Mouse (Mus musculus) MEL (cell line): ENCODE measurements around the gene Opa3. TPM values are rescaled to one million over a fixed set of nuclear protein-coding genes. Genes with fewer than 3 reads are reported as not detected.

ENCODE experiments used
- DNase-seq: peaks from one replicate; pipeline ENCODE4 v3.0.0; 2011; ENCODE audit warnings: low read depth, low spot score
- H3K27ac ChIP-seq: 2 replicates; pipeline ENCODE4 v1.5.1; 2012; ENCODE audit warnings: low read depth, mild to moderate bottlenecking, control low read depth, low read length, moderate library complexity; ENCODE audit not compliant: control insufficient read depth
- H3K27me3 ChIP-seq, 2 experiments: fragments of 150-350 bp in 1 of 2; sonication (generic) in 1 of 2; 2 replicates each; pipeline ENCODE4 v1.6.1; 2012; ENCODE audit warnings: low read length in 2 of 2, mild to moderate bottlenecking in 2 of 2, improper control_type of control experiment in 1 of 2, moderate library complexity in 1 of 2; ENCODE audit not compliant: insufficient read depth in 2 of 2, control insufficient read depth in 1 of 2
- H3K36me3 ChIP-seq, 2 experiments: 2 replicates each; pipeline ENCODE4 v1.6.1; 2012 to 2014; ENCODE audit warnings: low read length in 2 of 2, improper control_type of control experiment in 1 of 2, inconsistent platforms in 1 of 2, mild to moderate bottlenecking in 1 of 2; ENCODE audit not compliant: insufficient read depth in 2 of 2, control insufficient read depth in 1 of 2
- H3K4me1 ChIP-seq, 2 experiments: fragments of 150-350 bp in 1 of 2; sonication (generic) in 1 of 2; 2 replicates each; pipeline ENCODE4 v1.6.1; 2012; ENCODE audit warnings: low read length in 2 of 2, improper control_type of control experiment in 1 of 2, mild to moderate bottlenecking in 1 of 2; ENCODE audit not compliant: insufficient read depth in 2 of 2, control insufficient read depth in 1 of 2
- H3K4me3 ChIP-seq, 2 experiments: fragments of 150-350 bp in 1 of 2; sonication (generic) in 1 of 2; 2 replicates each; pipeline ENCODE4 v1.5.1; 2012; ENCODE audit warnings: low read depth in 2 of 2, low read length in 2 of 2, mild to moderate bottlenecking in 2 of 2, moderate library complexity in 2 of 2, control low read depth in 1 of 2, improper control_type of control experiment in 1 of 2; ENCODE audit not compliant: control insufficient read depth in 1 of 2, insufficient read depth in 1 of 2
- H3K79me2 ChIP-seq: 2 replicates; pipeline ENCODE4 v1.6.1; 2012; ENCODE audit warnings: mild to moderate bottlenecking, low read length, moderate library complexity; ENCODE audit not compliant: control insufficient read depth, poor library complexity, insufficient read depth
- H3K9ac ChIP-seq: 2 replicates; pipeline ENCODE4 v1.6.1; 2012; ENCODE audit warnings: low read depth, mild to moderate bottlenecking, control low read depth, low read length, moderate library complexity; ENCODE audit not compliant: control insufficient read depth, poor library complexity, severe bottlenecking
- H3K9me3 ChIP-seq: fragments of 150-350 bp; sonication (generic); replicated peaks from 2 replicates; pipeline ENCODE4 v1.6.1; 2012; ENCODE audit warnings: mild to moderate bottlenecking, low read length, improper control_type of control experiment, moderate library complexity; ENCODE audit not compliant: insufficient read depth
- BHLHE40 ChIP-seq: IDR thresholded peaks from 2 replicates; pipeline ENCODE4 v1.6.1; 2012; ENCODE audit warnings: low read depth, mild to moderate bottlenecking, inconsistent platforms, low read length, improper control_type of control experiment, borderline replicate concordance
- CHD1 ChIP-seq: IDR thresholded peaks from 2 replicates; pipeline ENCODE4 v1.6.1; 2012; ENCODE audit warnings: low read depth, mild to moderate bottlenecking, inconsistent platforms, low read length, improper control_type of control experiment
- CHD2 ChIP-seq: IDR thresholded peaks from 2 replicates; pipeline ENCODE4 v1.6.1; 2011; ENCODE audit warnings: low read length, improper control_type of control experiment
- CTCF ChIP-seq, 3 experiments: IDR thresholded peaks in 2 of 3; conservative IDR thresholded peaks in 1 of 3; 2 replicates each; pipeline ENCODE4 v1.5.1; 2011 to 2012; ENCODE audit warnings: low read length in 3 of 3, low read depth in 2 of 3, mild to moderate bottlenecking in 2 of 3, improper control_type of control experiment in 1 of 3, inconsistent platforms in 1 of 3, mixed read lengths in 1 of 3, moderate library complexity in 1 of 3; ENCODE audit not compliant: control insufficient read depth in 1 of 3, insufficient read depth in 1 of 3, poor library complexity in 1 of 3, severe bottlenecking in 1 of 3
- ELF1 ChIP-seq: IDR thresholded peaks from 2 replicates; pipeline ENCODE4 v1.6.1; 2014; ENCODE audit warnings: low read depth, mild to moderate bottlenecking, inconsistent platforms, low read length, improper control_type of control experiment, moderate library complexity
- EP300 ChIP-seq, 2 experiments: IDR thresholded peaks; 2 replicates each; pipeline ENCODE4 v1.6.1; 2011; ENCODE audit warnings: improper control_type of control experiment in 2 of 2, low read length in 2 of 2, low read depth in 1 of 2, mild to moderate bottlenecking in 1 of 2
- ETS1 ChIP-seq: IDR thresholded peaks from 2 replicates; pipeline ENCODE4 v1.6.1; 2012; ENCODE audit warnings: low read depth, mild to moderate bottlenecking, inconsistent platforms, low read length, improper control_type of control experiment, moderate library complexity
- HCFC1 ChIP-seq: IDR thresholded peaks from 2 replicates; pipeline ENCODE4 v1.6.1; 2012; ENCODE audit warnings: low read depth, mild to moderate bottlenecking, inconsistent platforms, low read length, improper control_type of control experiment, moderate library complexity
- JUND ChIP-seq: IDR thresholded peaks from 2 replicates; pipeline ENCODE4 v1.6.1; 2011; ENCODE audit warnings: low read depth, mild to moderate bottlenecking, improper control_type of control experiment, low read length
- KAT2A ChIP-seq: conservative IDR thresholded peaks from 2 replicates; pipeline ENCODE4 v1.6.1; 2012; ENCODE audit warnings: low read depth, low read length, improper control_type of control experiment, inconsistent platforms
- MAX ChIP-seq: IDR thresholded peaks from 2 replicates; pipeline ENCODE4 v1.6.1; 2011; ENCODE audit warnings: low read length, improper control_type of control experiment
- MAZ ChIP-seq: IDR thresholded peaks from 2 replicates; pipeline ENCODE4 v1.6.1; 2012; ENCODE audit warnings: low read depth, mild to moderate bottlenecking, inconsistent platforms, low read length, improper control_type of control experiment
- MEF2A ChIP-seq: IDR thresholded peaks from 2 replicates; pipeline ENCODE4 v1.6.1; 2014; ENCODE audit warnings: low read depth, mild to moderate bottlenecking, inconsistent platforms, low read length, improper control_type of control experiment; ENCODE audit not compliant: poor library complexity, insufficient replicate concordance, severe bottlenecking; ENCODE audit errors: extremely low read depth
- MXI1 ChIP-seq: IDR thresholded peaks from 2 replicates; pipeline ENCODE4 v1.6.1; 2011; ENCODE audit warnings: mild to moderate bottlenecking, low read depth, low read length, improper control_type of control experiment
- MYB ChIP-seq: IDR thresholded peaks from 2 replicates; pipeline ENCODE4 v1.6.1; 2011; ENCODE audit warnings: mild to moderate bottlenecking, low read depth, low read length, improper control_type of control experiment
- MYC ChIP-seq: IDR thresholded peaks from 2 replicates; pipeline ENCODE4 v1.6.1; 2011; ENCODE audit warnings: low read depth, mild to moderate bottlenecking, low read length, improper control_type of control experiment, moderate library complexity
- NELFE ChIP-seq: IDR thresholded peaks from 2 replicates; pipeline ENCODE4 v1.6.1; 2011; ENCODE audit warnings: low read depth, low read length, improper control_type of control experiment
- NRF1 ChIP-seq: IDR thresholded peaks from 2 replicates; pipeline ENCODE4 v1.6.1; 2014; ENCODE audit warnings: low read depth, mild to moderate bottlenecking, inconsistent platforms, low read length, improper control_type of control experiment, moderate library complexity; ENCODE audit not compliant: poor library complexity, insufficient read depth, severe bottlenecking
- POLR2A ChIP-seq, 2 experiments: IDR thresholded peaks; 2 replicates each; pipeline ENCODE4 v1.6.1; 2011 to 2012; ENCODE audit warnings: low read length in 2 of 2, mild to moderate bottlenecking in 2 of 2, control low read depth in 1 of 2, improper control_type of control experiment in 1 of 2, low read depth in 1 of 2, moderate library complexity in 1 of 2; ENCODE audit not compliant: control insufficient read depth in 1 of 2, insufficient read depth in 1 of 2, poor library complexity in 1 of 2
- POLR2AphosphoS2 ChIP-seq: IDR thresholded peaks from 2 replicates; pipeline ENCODE4 v1.6.1; 2011; ENCODE audit warnings: low read length, improper control_type of control experiment
- SIN3A ChIP-seq: IDR thresholded peaks from 2 replicates; pipeline ENCODE4 v1.6.1; 2012; ENCODE audit warnings: low read length, improper control_type of control experiment, inconsistent platforms
- TBP ChIP-seq: IDR thresholded peaks from 2 replicates; pipeline ENCODE4 v1.8.0; 2011; ENCODE audit warnings: low read depth, low read length, improper control_type of control experiment
- TCF12 ChIP-seq: IDR thresholded peaks from 2 replicates; pipeline ENCODE4 v1.6.1; 2014; ENCODE audit warnings: low read depth, mild to moderate bottlenecking, inconsistent platforms, low read length, improper control_type of control experiment, moderate library complexity
- UBTF ChIP-seq: IDR thresholded peaks from 2 replicates; pipeline ENCODE4 v1.6.1; 2012; ENCODE audit warnings: low read depth, mild to moderate bottlenecking, inconsistent platforms, low read length, improper control_type of control experiment, moderate library complexity, borderline replicate concordance; ENCODE audit not compliant: insufficient read depth
- USF1 ChIP-seq: IDR thresholded peaks from 2 replicates; pipeline ENCODE4 v1.6.1; 2014; ENCODE audit warnings: low read depth, mild to moderate bottlenecking, inconsistent platforms, low read length, improper control_type of control experiment, moderate library complexity
- USF2 ChIP-seq, 2 experiments: IDR thresholded peaks; 2 replicates each; pipeline ENCODE4 v1.6.1; 2011 to 2012; ENCODE audit warnings: improper control_type of control experiment in 2 of 2, low read length in 2 of 2, borderline replicate concordance in 1 of 2, inconsistent platforms in 1 of 2, low read depth in 1 of 2, mild to moderate bottlenecking in 1 of 2; ENCODE audit not compliant: insufficient read depth in 1 of 2
- ZKSCAN1 ChIP-seq: IDR thresholded peaks from 2 replicates; pipeline ENCODE4 v1.6.1; 2012; ENCODE audit warnings: low read depth, mild to moderate bottlenecking, inconsistent platforms, low read length, improper control_type of control experiment, moderate library complexity
- ZMIZ1 ChIP-seq: IDR thresholded peaks from 2 replicates; pipeline ENCODE4 v1.6.1; 2012; ENCODE audit warnings: low read depth, mild to moderate bottlenecking, inconsistent platforms, low read length, improper control_type of control experiment, moderate library complexity
- polyA plus RNA-seq, 2 experiments: library from polyadenylated mRNA; stranded (reverse) in 1 of 2; unstranded in 1 of 2; fragments of >175 nt in 1 of 2; fragments of >200 nt in 1 of 2; gene quantifications; 2 replicates each; pipeline versions ENCODE4 v1.2.1 to v1.2.4; 2012; ENCODE audit warnings: low replicate concordance in 2 of 2, low read depth in 1 of 2; ENCODE audit not compliant: insufficient read length in 2 of 2, insufficient read depth in 1 of 2, missing spikeins in 1 of 2
- total RNA-seq: library from RNA; depleted of rRNA; stranded (reverse); fragments of 300-350 nt; gene quantifications from 2 replicates; pipeline ENCODE4 v1.2.3, GENCODE M21; 2012; rRNA removed

Opa3 gene
- total RNA-seq: 16.3 and 18.5 TPM in 2 replicates
- 10 to 100 TPM; 37.2 to 85.4 TPM for polyA plus RNA-seq

- Histone ChIP-seq H3K27ac (peak within 1 kb of the TSS; percentile 94), H3K4me3 (peak within 1 kb of the TSS; percentile 81 to 92), H3K36me3 (no peaks in the 10 kb centered on the region), H3K4me1 (peaks cover 0 to 7% of the 10 kb centered on the region in 2 experiments; a peak in 3 of 4 replicates), H3K79me2 (peaks cover 43% of the 10 kb centered on the region), H3K9me3 (no peaks in the 10 kb centered on the region), H3K9ac (peak within 1 kb of the TSS; percentile 88), H3K27me3 (no peaks in the 10 kb centered on the region)
- DNase-seq: peak; percentile 100
- TF ChIP-seq NELFE (peak; percentile 77), USF1 (peak; percentile 49; the same call in 1 of the 2 replicates), TCF12 (peak; percentile 11; the same call in 1 of the 2 replicates), MEF2A (no peak), BHLHE40 (peak; percentile 27; the same call in 1 of the 2 replicates), CHD1 (0 out of 2 replicates have a peak, but pooled peaks have one; percentile 39), UBTF (no peak), MYC (peak; percentile 45; the same call in 1 of the 2 replicates), POLR2A (IDR thresholded peaks at IDR 0.05; ENCODE audit: control insufficient read depth in 1 of 2, insufficient read depth in 1 of 2, low read depth in 1 of 2, low read length in 2 of 2, poor library complexity in 1 of 2) (peak; percentile 78 to 91), ELF1 (0 out of 2 replicates have a peak, but pooled peaks have one; percentile 21), ZKSCAN1 (no peak), MAZ (peak; percentile 98), USF2 (IDR thresholded peaks at IDR 0.05; ENCODE audit: borderline replicate concordance in 1 of 2, insufficient read depth in 1 of 2, low read depth in 1 of 2, low read length in 2 of 2) (no peak), MXI1 (peak; percentile 86), CHD2 (peak; percentile 86), ZMIZ1 (peak; percentile 54; the same call in 1 of the 2 replicates), JUND (no peak), TBP (peak; percentile 86), KAT2A (peak; percentile 53; the same call in 1 of the 2 replicates), POLR2AphosphoS2 (peak; percentile 87), MAX (peak; percentile 79), HCFC1 (peak; percentile 83), CTCF (IDR thresholded peaks at IDR 0.05 in 2 of 3, conservative IDR thresholded peaks at IDR 0.05 in 1 of 3; ENCODE audit: control insufficient read depth in 1 of 3, insufficient read depth in 1 of 3, low read depth in 2 of 3, low read length in 3 of 3, poor library complexity in 1 of 3, severe bottlenecking in 1 of 3) (no peak), MYB (peak; percentile 77), ETS1 (peak; percentile 69; the same call in 1 of the 2 replicates), NRF1 (peak; percentile 54; the same call in 1 of the 2 replicates), EP300 (IDR thresholded peaks at IDR 0.05; ENCODE audit: low read depth in 1 of 2, low read length in 2 of 2) (peak in 1 of 2 experiments; percentile 11; a peak in 2 of 4 replicates), SIN3A (peak; percentile 70)
Measured at GRCm38 (mm10) chr7:19227883-19228792, at the start of gene Opa3. Gene Opa3 (plus strand): TSS chr7:19228334.
